ENCODE assay signal across 8 mouse cellular contexts in the genomic region with DNA sequence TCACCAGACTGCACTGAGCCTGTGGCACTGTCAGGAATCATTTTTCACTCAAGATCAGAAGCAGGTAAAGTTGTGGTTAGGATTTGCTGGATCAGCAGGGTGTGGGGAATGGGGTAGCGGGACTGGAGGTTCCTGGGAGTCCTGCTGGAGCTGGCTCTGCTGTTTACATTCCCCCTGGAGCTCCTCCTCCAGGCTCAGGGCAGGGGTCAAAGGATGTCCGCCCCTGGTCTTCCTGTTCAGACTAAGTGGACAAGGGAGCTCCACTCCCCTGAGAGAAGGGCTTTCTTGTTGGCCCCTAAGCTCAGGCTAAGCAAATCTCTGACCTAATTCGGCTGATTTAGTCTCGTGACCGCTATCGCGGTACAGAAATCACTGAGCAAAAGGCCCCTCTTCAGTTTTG. TPM values are rescaled to one million over a fixed set of nuclear protein-coding genes. Genes with fewer than 3 reads are reported as not detected.
A peak's percentile ranks its signal among the peaks of the same experiment; 100 is the strongest.
DNase-seq lines count a peak whose midpoint lies in the region; ATAC-seq lines count a peak whose summit lies in the region.

No protein-coding gene starts in this region.

- peak overlapping the region; percentile 19; the same call in 1 of the 2 replicates for H3K9ac ChIP-seq in kidney, embryonic 15.5 days

- peaks cover 87% of the 10 kb centered on the region for H3K4me1 ChIP-seq in kidney, embryonic 15.5 days

- no peaks in the 10 kb centered on the region for H3K9me3 ChIP-seq in kidney, embryonic 15.5 days (replicated peaks)

- 24% methylated on average over 7 of the region's 7 CpGs for WGBS in kidney, embryonic 15.5 days

- H3K4me3 ChIP-seq in kidney, embryonic 15.5 days (replicated peaks): no peak overlapping the region

- H3K4me2 ChIP-seq in kidney, embryonic 15.5 days: peak overlapping the region; percentile 47

- peak; percentile 64 for DNase-seq in adrenal gland, adult 2 months
- no peak for DNase-seq in adrenal gland, postnatal 4 days (ENCODE audit: low spot score in 2 of 2)
- peak; percentile 73 to 87 for DNase-seq in heart, adult 18-20 months
- DNase-seq in lung, postnatal 14 days: peak; percentile 40
- DNase-seq in right cerebral cortex, adult 2 months (ENCODE audit: low spot score in 2 of 2): no peak
- no peak for DNase-seq in urinary bladder, postnatal 4 days (ENCODE audit: low spot score in 2 of 2)
- no peak for DNase-seq in thymus, postnatal 10 days (ENCODE audit: low spot score in 2 of 2)

- peak; percentile 68 for ATAC-seq in kidney, embryonic 15.5 days (replicated peaks; ENCODE audit: low FRiP score)

- peak overlapping the region; percentile 74 for H3K27ac ChIP-seq in kidney, embryonic 15.5 days

- no peaks in the 10 kb centered on the region for H3K27me3 ChIP-seq in kidney, embryonic 15.5 days

- no peaks in the 10 kb centered on the region for H3K36me3 ChIP-seq in kidney, embryonic 15.5 days

RNA-seq across cellular contexts. Expression of gene Peli2, which starts 13.7 kb away (rescaled TPM):
- 10 to 100 TPM; 26.6 to 30.2 TPM for total RNA-seq in adrenal gland, adult 2 months (2021)
- 7.5 and 8.1 TPM in 2 replicates for polyA plus RNA-seq in adrenal gland, adult 2 months (2012; rRNA removed)
- total RNA-seq in adrenal gland, postnatal 4 days (2021): 10 to 100 TPM; 22.9 to 25.1 TPM
- 10 to 100 TPM; 15.7 to 16.8 TPM for total RNA-seq in heart, adult 18-20 months (2021)
- polyA plus RNA-seq in kidney, embryonic 15.5 days (2015; fragmentation: Nextera tagmentation; extraction: Ambion mirVana): 7.1 and 8.2 TPM in 2 replicates

Comparison
In these comparisons a context has a peak if more than half of its experiments do, and no peak if none do; other contexts are left out.
1. DNase-seq: peak in adrenal gland, adult 2 months (single experiment), heart, adult 18-20 months (2 of 2) and lung, postnatal 14 days (single experiment); none in adrenal gland, postnatal 4 days (0 of 2), right cerebral cortex, adult 2 months (0 of 2), urinary bladder, postnatal 4 days (0 of 2) and thymus, postnatal 10 days (0 of 2).